Comparison of ENCODE assay signal across 20 mouse cellular contexts in the genomic region with DNA sequence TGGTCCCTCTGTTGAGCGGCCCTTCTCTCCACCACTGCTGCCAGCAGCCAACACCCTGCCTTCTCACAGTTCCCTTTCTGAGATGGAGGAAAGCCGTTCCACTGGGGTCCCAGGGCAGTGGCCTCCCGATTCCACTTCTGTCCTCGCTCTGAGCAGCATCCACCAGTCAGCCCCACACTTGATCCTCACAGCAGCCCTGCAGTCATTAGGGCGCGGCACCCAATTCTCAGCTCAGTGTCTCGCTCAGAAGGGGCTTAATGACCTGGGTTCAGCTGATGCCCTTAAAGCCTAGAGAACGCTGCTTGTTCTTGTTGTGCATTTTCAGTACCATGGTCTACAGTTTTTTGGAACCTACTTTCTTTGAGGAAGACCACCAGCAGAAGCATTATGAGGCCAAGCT. TPM values are rescaled to one million over a fixed set of nuclear protein-coding genes. Genes with fewer than 3 reads are reported as not detected.
A peak's percentile ranks its signal among the peaks of the same experiment; 100 is the strongest.
DNase-seq lines count a peak whose midpoint lies in the region; ATAC-seq and TF ChIP-seq lines count a peak whose summit lies in the region.
"Had no signal": no experiment of that assay in that cellular context is flagged by ENCODE, and none has a peak within 500 bp of the region (broad histone marks: within the 10 kb centered on the region; RNA-seq: fewer than 3 reads in every experiment).

No protein-coding gene starts in this region.

- H3K27me3 ChIP-seq in heart, embryonic 13.5 days (replicated peaks), result 0 out of 2 replicates have a peak, but pooled peaks cover 2% of the 10 kb centered on the region
- H3K27me3 ChIP-seq in hindbrain, embryonic 10.5 days (ENCODE audit: insufficient read depth, poor library complexity, severe bottlenecking), result peaks cover 7% of the 10 kb centered on the region; the same call in 1 of the 2 replicates
- no peaks in the 10 kb centered on the region for H3K27me3 ChIP-seq in hindbrain, embryonic 14.5 days (ENCODE audit: control insufficient read depth, insufficient read depth, low read length)
- H3K27me3 ChIP-seq: embryonic facial prominence, embryonic 15.5 days; forebrain, embryonic 15.5 days; intestine, embryonic 15.5 days had no signal

- no peaks in the 10 kb centered on the region for H3K9me3 ChIP-seq in heart, embryonic 13.5 days
- no peaks in the 10 kb centered on the region for H3K9me3 ChIP-seq in hindbrain, embryonic 10.5 days
- H3K9me3 ChIP-seq in hindbrain, embryonic 14.5 days (ENCODE audit: control insufficient read depth, low read length), result no peaks in the 10 kb centered on the region
- H3K9me3 ChIP-seq: embryonic facial prominence, embryonic 15.5 days; forebrain, embryonic 15.5 days; hindbrain, embryonic 13.5 days; intestine, embryonic 15.5 days had no signal

- no peak overlapping the region for H3K4me2 ChIP-seq in heart, embryonic 13.5 days
- no peak overlapping the region for H3K4me2 ChIP-seq in hindbrain, embryonic 14.5 days (replicated peaks)
- H3K4me2 ChIP-seq: embryonic facial prominence, embryonic 15.5 days; forebrain, embryonic 15.5 days; hindbrain, embryonic 13.5 days; intestine, embryonic 15.5 days had no signal

- no peak for DNase-seq in gastrocnemius, adult 2 months
- no peak for DNase-seq in gastrocnemius, adult 8-10 months (ENCODE audit: low spot score in 2 of 2)
- DNase-seq in heart, adult 8-10 months (ENCODE audit: low spot score), result no peak
- no peak for DNase-seq in hindbrain, embryonic 10.5 days (ENCODE audit: low spot score)
- no peak for DNase-seq in hindbrain, embryonic 14.5 days (ENCODE audit: low spot score)
- DNase-seq: adrenal gland, postnatal 10 days; cerebellum, adult 11 months; cerebellum, adult 8-10 months; cerebellum, postnatal 14 days; embryo, embryonic 11 days; kidney, adult 18-20 months had no signal

- H3K27ac ChIP-seq in gastrocnemius, adult 2 months, result peak overlapping the region; percentile 92
- no peak overlapping the region for H3K27ac ChIP-seq in heart, embryonic 13.5 days (replicated peaks)
- H3K27ac ChIP-seq in hindbrain, embryonic 10.5 days, result peak overlapping the region; percentile 19
- no peak overlapping the region for H3K27ac ChIP-seq in hindbrain, embryonic 14.5 days
- H3K27ac ChIP-seq: embryonic facial prominence, embryonic 15.5 days; forebrain, embryonic 15.5 days; hindbrain, embryonic 13.5 days; intestine, embryonic 15.5 days had no signal

- peak overlapping the region; percentile 4; the same call in 1 of the 2 replicates for H3K9ac ChIP-seq in heart, embryonic 13.5 days
- no peak overlapping the region for H3K9ac ChIP-seq in hindbrain, embryonic 14.5 days
- H3K9ac ChIP-seq: embryonic facial prominence, embryonic 15.5 days; forebrain, embryonic 15.5 days; intestine, embryonic 15.5 days had no signal

- H3K4me3 ChIP-seq in gastrocnemius, adult 2 months, result no peak overlapping the region
- no peak overlapping the region for H3K4me3 ChIP-seq in heart, embryonic 13.5 days
- no peak overlapping the region for H3K4me3 ChIP-seq in hindbrain, embryonic 10.5 days
- no peak overlapping the region for H3K4me3 ChIP-seq in hindbrain, embryonic 14.5 days (replicated peaks; ENCODE audit: low read length)
- H3K4me3 ChIP-seq: embryonic facial prominence, embryonic 15.5 days; erythroblast, embryonic 14.5 days; forebrain, embryonic 15.5 days; hindbrain, embryonic 13.5 days; intestine, embryonic 15.5 days had no signal

- no peak for TF ChIP-seq CTCF in gastrocnemius, adult 2 months (IDR thresholded peaks at IDR 0.05)

- intact Hi-C loops in gastrocnemius, adult 2 months (cut with DNase I), result no loop called here

- no peak for ATAC-seq in heart, embryonic 13.5 days (ENCODE audit: extremely low read depth, insufficient number of reproducible peaks, low FRiP score, low TSS enrichment)
- no peak for ATAC-seq in hindbrain, embryonic 14.5 days (ENCODE audit: low FRiP score)
- ATAC-seq: forebrain, embryonic 15.5 days; intestine, embryonic 15.5 days had no signal

- H3K36me3 ChIP-seq in heart, embryonic 13.5 days, result no peaks in the 10 kb centered on the region
- H3K36me3 ChIP-seq in hindbrain, embryonic 10.5 days, result no peaks in the 10 kb centered on the region
- H3K36me3 ChIP-seq in hindbrain, embryonic 14.5 days (replicated peaks; ENCODE audit: control insufficient read depth, insufficient read depth), result no peaks in the 10 kb centered on the region
- H3K36me3 ChIP-seq: embryonic facial prominence, embryonic 15.5 days; forebrain, embryonic 15.5 days; hindbrain, embryonic 13.5 days; intestine, embryonic 15.5 days had no signal

- 70% methylated on average over 8 of the region's 8 CpGs for WGBS in heart, embryonic 13.5 days
- WGBS in hindbrain, embryonic 10.5 days, result 84% methylated on average over 8 of the region's 8 CpGs
- 90% methylated on average over 8 of the region's 8 CpGs for WGBS in hindbrain, embryonic 14.5 days

- H3K4me1 ChIP-seq in heart, embryonic 13.5 days, result peaks cover 33% of the 10 kb centered on the region
- H3K4me1 ChIP-seq in hindbrain, embryonic 10.5 days (replicated peaks), result peaks cover 40% of the 10 kb centered on the region
- H3K4me1 ChIP-seq in hindbrain, embryonic 14.5 days (replicated peaks; ENCODE audit: control insufficient read depth, insufficient read depth, low read length), result peaks cover 18% of the 10 kb centered on the region

RNA-seq across cellular contexts. Expression of gene Zfp46, which starts 3.4 kb away (rescaled TPM):
- 10 to 100 TPM; 21.0 to 36.7 TPM for total RNA-seq in gastrocnemius, adult 2 months (2021)
- 10 to 100 TPM; 21.2 to 27.1 (median 24.9) TPM for total RNA-seq in gastrocnemius, adult 8-10 months (2022)
- polyA plus RNA-seq in heart, embryonic 13.5 days (2015; fragmentation: Nextera tagmentation; extraction: Ambion mirVana), result 18.3 and 19.7 TPM in 2 replicates
- 10 to 100 TPM; 31.3 to 46.4 (median 39.0) TPM for total RNA-seq in heart, adult 8-10 months (2022)
- 24.6 and 29.0 TPM in 2 replicates for polyA plus RNA-seq in hindbrain, embryonic 10.5 days (2016; fragmentation: Nextera tagmentation; extraction: Ambion mirVana)
- 39.8 and 48.8 TPM in 2 replicates for polyA plus RNA-seq in hindbrain, embryonic 14.5 days (2014; fragmentation: Nextera tagmentation; extraction: Ambion mirVana)

RNA-seq across cellular contexts. Expression of gene Hnrnpr, which starts 29.6 kb away (rescaled TPM):
- 10 to 100 TPM; 20.9 to 27.0 TPM for total RNA-seq in gastrocnemius, adult 2 months (2021)
- 10 to 100 TPM; 18.3 to 26.7 (median 21.0) TPM for total RNA-seq in gastrocnemius, adult 8-10 months (2022)
- polyA plus RNA-seq in heart, embryonic 13.5 days (2015; fragmentation: Nextera tagmentation; extraction: Ambion mirVana), result 109 and 116 TPM in 2 replicates
- total RNA-seq in heart, adult 8-10 months (2022), result 10 to 100 TPM; 34.6 to 47.6 (median 41.4) TPM
- polyA plus RNA-seq in hindbrain, embryonic 10.5 days (2016; fragmentation: Nextera tagmentation; extraction: Ambion mirVana), result 197 and 217 TPM in 2 replicates
- 155 and 177 TPM in 2 replicates for polyA plus RNA-seq in hindbrain, embryonic 14.5 days (2014; fragmentation: Nextera tagmentation; extraction: Ambion mirVana)

RNA-seq across cellular contexts. Expression of gene Tcea3, which starts 33.6 kb away (rescaled TPM):
- 100 to 1,000 TPM; 344 to 373 TPM for total RNA-seq in gastrocnemius, adult 2 months (2021)
- 100 to 1,000 TPM; 380 to 439 (median 413) TPM for total RNA-seq in gastrocnemius, adult 8-10 months (2022)
- polyA plus RNA-seq in heart, embryonic 13.5 days (2015; fragmentation: Nextera tagmentation; extraction: Ambion mirVana), result 58.8 and 62.7 TPM in 2 replicates
- total RNA-seq in heart, adult 8-10 months (2022), result 100 to 1,000 TPM; 142 to 162 (median 148) TPM
- polyA plus RNA-seq in hindbrain, embryonic 10.5 days (2016; fragmentation: Nextera tagmentation; extraction: Ambion mirVana), result 1.3 and 2.2 TPM in 2 replicates
- polyA plus RNA-seq in hindbrain, embryonic 14.5 days (2014; fragmentation: Nextera tagmentation; extraction: Ambion mirVana), result 1.2 and 2.0 TPM in 2 replicates
- total RNA-seq: common myeloid progenitor, adult 5-6 weeks; granulocyte monocyte progenitor cell, adult 5-6 weeks; MEL had no signal
- polyA plus RNA-seq: erythroblast, embryonic 14.5 days had no signal

Comparison
In these comparisons a context has a peak if more than half of its experiments do, and no peak if none do; other contexts are left out.
1. H3K27ac ChIP-seq: peak in gastrocnemius, adult 2 months (single experiment) and hindbrain, embryonic 10.5 days (single experiment); none in heart, embryonic 13.5 days (single experiment) and hindbrain, embryonic 14.5 days (single experiment).